Mouse (Mus musculus) layer of hippocampus, adult 8-10 months (tissue): ENCODE data around the gene Ptpn1. TPM values are rescaled to one million over a fixed set of nuclear protein-coding genes. Genes with fewer than 3 reads are reported as not detected.

Source experiments
- DNase-seq, 2 experiments: peaks; one replicate each; pipeline ENCODE4 v3.0.0; 2022; ENCODE audit warnings: low spot score in 2 of 2
- total RNA-seq, 4 experiments: library from RNA; stranded (reverse); gene quantifications; 2 replicates each; pipeline ENCODE4 v1.2.4; 2022

The Ptpn1 gene
- total RNA-seq, 4 experiments from 2014 or later: 56.2 to 59.7 (median 58.3) TPM

GRCm38 (mm10) chr2:167969851-167970541 is 38.1 kb downstream of the Ptpn1 start:
- no peak for DNase-seq

GRCm38 (mm10) chr2:167972146-167972545 is 40.3 kb downstream of the Ptpn1 start:
- no peak for DNase-seq

DNA sequence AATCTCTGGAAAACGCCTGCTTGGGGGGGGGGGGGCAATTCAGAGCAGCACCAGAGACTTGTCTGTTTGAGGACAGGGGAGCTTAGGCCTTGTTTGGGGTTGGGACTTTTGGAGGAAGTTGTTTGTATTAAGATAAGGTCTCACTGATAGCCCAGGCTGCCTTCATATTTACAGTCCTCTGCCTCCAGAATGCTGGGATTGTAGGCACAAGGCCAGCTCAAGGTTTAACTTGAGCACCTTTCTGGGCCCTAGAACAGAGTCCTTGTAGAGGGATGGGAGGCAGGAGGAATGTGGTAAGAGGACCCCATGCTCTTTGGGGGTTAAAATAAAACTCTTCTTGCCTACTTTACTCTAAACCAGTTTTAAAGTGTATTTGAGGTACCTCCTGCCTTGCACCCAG is 41.0 kb downstream of the Ptpn1 start:
- DNase-seq: no peak

- no peak for DNase-seq
Measured at GRCm38 (mm10) chr2:167975746-167976145, 43.9 kb downstream of the Ptpn1 start.

GRCm38 (mm10) chr2:167978271-167978670 is 46.4 kb downstream of the Ptpn1 start:
- no peak for DNase-seq

GRCm38 (mm10) chr2:167980391-167980790 is 48.5 kb downstream of the Ptpn1 start:
- no peak for DNase-seq

DNA sequence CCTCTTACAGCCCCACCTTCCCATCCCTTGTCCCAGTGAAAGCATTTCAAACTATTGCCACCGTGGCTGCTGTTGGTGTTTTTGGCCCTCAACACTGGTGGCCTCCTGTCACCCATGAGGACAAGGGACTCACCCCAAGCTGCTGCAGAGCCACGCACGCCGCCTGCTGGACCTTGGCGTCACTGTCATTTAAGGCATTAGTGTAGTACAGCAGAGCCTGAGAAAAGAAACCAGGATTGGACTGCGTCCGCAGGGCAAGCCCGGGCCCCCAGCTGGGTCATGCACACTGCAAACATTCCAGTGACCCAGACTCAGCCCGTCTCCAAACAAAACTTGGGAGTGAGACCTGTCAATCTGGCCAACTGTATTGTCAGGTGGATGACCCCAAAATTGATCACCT is 50.8 kb downstream of the Ptpn1 start:
- no peak for DNase-seq

- DNase-seq: no peak
Measured at GRCm38 (mm10) chr2:167984371-167984770, 52.5 kb downstream of the Ptpn1 start.

DNA sequence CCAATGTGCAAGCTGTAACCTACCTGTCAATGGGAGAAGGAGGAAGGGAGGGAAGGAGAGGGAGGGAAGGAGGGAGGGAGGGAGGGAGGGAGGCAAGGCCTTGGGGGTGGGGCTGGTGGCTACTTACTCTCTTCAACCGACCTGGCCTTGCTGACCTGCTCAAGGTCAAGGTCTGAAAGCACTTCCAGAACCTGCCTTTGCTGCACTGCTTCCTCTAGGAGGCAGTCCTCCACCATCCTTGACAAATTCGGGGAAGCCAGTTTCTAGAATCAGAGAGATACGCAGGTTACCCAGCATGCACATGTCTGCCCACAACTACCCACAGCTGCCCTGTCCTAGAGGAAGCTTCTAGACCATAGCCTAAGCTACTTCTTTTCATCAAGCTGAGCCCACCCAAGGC is 53.1 kb downstream of the Ptpn1 start:
- DNase-seq: no peak

- no peak for DNase-seq
Measured at GRCm38 (mm10) chr2:167986762-167987161, 54.9 kb downstream of the Ptpn1 start.

- DNase-seq: no peak
Measured at GRCm38 (mm10) chr2:167987640-167988039, 55.8 kb downstream of the Ptpn1 start.

GRCm38 (mm10) chr2:167989310-167989709 is 57.5 kb downstream of the Ptpn1 start:
- no peak for DNase-seq

GRCm38 (mm10) chr2:167993260-167993659 is 61.4 kb downstream of the Ptpn1 start:
- DNase-seq: no peak

- no peak for DNase-seq
Measured at GRCm38 (mm10) chr2:167995870-167996635, 64.2 kb downstream of the Ptpn1 start.

DNA sequence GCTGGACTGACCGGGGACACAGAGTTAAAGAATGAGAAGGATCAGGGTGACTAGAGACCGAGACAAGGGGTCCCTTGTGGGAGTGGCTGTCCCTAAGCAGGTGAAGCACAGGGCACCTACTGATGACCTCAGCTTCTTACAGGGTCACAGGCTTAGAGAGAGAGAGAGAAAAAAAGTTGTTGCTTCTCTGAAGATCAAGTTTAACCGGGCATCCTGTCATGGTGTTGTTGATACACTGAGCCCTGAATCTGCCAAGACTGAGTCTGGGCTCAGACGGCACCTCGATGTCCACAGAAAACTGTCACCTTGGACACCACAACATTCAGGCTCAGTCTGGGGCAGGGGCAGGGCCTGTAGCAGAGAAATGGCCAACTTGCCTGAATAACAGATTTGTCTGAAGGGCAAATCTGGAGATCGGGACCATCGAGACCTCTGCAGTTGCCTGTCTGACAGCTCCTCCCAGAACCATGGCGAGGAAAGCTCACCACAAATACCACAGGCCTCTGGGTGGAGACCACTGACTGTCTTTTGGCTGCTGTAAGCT is 64.9 kb downstream of the Ptpn1 start:
- no peak for DNase-seq

DNA sequence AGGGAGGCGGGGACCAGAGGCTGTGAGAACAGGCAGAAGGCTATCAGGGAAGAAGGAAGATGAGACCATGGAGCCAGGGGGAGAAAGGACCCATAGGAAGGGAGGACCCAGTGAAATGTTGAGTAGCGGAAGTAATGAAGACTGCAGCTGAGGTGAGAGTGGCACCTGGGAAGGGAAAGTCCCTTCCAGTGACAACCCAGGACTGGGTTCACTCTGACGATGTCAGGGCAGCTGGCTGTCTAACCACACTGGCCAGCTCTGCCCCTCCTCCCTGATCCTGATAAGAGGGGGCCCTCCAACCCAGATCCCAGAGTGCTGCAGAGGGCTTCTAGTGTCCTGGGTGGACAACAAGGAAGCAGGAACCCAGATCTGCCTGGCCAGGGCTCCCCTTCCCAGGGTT is 65.7 kb downstream of the Ptpn1 start:
- DNase-seq: no peak

DNA sequence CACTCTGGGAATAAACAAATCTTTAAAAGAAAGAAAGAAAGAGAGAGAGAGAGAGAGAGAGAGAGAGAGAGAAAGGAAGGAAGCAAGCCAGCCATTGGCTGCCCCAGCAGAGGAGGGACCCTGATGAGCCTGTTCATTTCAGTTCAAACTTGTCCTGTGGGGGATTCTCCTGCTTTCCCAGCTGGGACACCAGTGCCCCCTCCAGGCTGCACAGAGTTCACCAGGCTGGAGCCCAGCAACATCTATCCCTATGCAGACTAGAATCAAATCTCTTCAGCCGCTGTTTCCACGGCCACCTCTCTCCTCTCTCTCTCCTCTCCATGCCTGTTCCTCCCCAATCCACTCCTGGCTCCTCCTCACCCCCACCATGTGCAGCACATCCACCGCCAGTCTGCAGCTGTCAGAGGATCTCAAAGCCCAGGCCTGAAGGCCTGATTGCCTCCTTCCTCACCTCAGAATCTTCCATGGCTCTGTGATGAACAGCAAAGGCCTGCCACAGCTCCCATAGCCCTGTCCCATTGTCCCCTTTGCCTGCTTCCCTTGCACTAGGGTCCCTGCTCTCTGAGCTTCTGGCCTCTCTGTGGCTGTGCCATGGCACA is 67.4 kb downstream of the Ptpn1 start:
- no peak for DNase-seq

DNA sequence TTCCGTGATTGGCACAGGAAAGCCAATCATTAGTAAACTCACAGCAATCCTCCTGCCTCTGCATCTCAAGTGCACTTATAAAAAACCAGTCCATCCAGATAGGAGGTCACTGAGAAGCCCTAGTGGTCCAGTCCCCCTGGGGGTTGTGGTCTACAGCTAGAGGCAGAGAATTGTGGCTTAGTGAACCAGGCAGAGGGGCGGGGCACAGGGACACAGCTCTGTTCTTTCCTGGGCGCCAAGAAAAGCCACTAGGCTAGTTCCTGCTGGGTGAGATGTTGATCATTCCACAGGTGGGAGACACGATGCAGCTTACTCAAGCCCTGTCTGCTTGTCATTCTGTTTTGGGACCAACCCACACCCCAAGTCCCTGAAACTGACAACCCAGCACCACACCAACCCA is 70.3 kb downstream of the Ptpn1 start:
- DNase-seq: no peak

DNA sequence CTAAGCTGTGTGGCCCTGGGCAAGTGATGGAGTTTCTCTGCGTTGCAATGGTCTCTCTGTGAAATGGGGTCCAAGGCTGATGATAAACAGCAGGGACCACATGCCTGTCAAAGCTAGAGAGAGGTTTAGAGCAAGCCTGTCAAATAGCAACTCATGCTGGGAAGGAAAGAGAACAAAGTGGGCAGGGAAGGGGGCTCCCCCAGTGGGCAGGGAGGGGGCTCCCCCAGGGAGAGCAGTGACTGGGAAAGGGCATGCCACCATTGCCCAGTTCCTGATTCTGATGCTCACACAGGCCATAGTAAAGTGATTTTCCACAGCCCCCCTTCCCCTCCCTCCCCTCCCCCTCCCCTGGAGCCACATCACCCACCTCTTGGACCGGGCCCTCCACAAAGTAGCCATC is 71.0 kb downstream of the Ptpn1 start:
- no peak for DNase-seq

- DNase-seq: no peak
Measured at GRCm38 (mm10) chr2:168003431-168003830, 71.6 kb downstream of the Ptpn1 start.

DNA sequence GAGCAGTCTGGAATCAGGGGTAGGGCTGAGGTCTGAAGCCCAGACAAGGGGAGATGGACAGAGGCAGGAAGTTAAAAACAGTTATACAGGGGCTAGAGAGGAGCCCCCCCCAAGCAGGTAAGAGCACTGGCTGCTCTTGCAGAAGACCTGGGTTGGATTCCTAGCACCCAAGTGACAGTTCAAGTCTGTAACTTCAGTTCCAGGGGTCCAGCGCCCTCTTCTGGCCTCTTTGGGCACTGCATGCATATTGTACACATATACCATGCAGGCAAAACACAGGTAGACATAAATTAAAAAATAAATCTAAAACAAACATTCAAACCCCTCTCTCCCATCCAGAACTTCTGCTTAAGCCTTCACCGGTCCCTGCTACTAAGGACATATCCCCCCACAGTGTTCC is 72.5 kb downstream of the Ptpn1 start:
- DNase-seq: no peak

DNA sequence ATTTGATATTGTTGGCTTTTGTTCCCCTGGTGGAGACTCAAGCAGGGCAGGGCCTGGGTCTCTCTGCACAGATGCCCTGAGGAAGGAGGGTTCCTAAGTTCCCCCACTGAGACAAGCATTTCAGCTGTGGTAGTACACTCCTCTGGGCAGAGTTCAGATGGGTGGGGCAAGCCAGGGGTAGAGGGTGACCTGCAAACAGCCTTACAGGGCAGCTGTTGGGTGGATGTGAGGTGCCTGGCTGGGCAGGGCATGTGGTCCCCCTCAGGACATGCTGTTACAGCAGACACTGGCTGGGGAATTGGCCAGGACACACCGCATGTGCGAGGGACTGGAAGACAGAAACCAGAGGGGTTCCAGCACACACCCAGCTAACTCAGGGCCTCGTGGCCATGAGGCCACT is 73.1 kb downstream of the Ptpn1 start:
- no peak for DNase-seq
